Mouse (Mus musculus) lung, postnatal 36 days (tissue): Measurements from ENCODE around the gene Gbp4.
"Not testable (repeated sequence)": the region's sequence is repeated elsewhere in the genome, so short reads cannot be mapped to it uniquely, and the experiment has no call there.

Source experiments
- DNase-seq: peaks from one replicate; pipeline ENCODE4 v3.0.0; 2022; ENCODE audit warnings: mixed read lengths

Gene Gbp4

DNA sequence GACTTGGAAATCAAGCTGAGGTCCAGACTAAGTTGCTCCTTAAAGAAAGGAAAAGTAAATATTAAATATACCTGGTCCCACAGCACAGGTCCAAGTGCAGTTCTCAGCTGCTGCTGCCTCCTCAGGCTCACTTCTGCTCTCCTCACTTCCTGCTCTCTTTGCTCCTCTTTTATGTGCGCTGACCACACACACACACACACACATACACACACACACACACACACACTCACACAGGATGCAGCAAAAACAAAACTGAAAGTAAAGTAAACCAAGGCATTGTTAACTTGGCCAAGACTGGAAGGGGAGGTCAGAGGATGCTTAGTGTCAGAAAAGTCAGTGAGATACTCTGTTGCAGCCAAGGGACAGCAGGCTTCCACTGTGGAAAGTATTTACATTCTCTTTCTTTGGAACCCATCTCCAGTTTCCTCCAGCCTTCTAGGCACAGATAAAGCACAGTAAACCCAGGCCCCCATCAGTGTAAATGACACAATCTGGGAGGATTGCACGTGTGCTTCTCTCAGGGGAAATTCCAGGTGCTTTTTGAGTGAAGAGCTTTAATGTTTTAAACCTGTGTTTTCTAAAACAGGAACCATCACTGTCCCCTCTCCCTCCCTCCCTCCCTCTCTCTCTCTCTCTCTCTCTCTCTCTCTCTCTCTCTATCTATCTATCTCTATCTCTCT is at the start of gene Gbp4, which contains the start of the genes Gbp9 and Gbp8:
Gene Gbp4 (minus strand): TSS at position 178 of the 680 bp plus-strand sequence.
Gene Gbp9 (minus strand): TSS at position 131 of the 680 bp plus-strand sequence.
Gene Gbp8 (minus strand): TSS at position 132 of the 680 bp plus-strand sequence.
- DNase-seq = peak; percentile 68

DNA sequence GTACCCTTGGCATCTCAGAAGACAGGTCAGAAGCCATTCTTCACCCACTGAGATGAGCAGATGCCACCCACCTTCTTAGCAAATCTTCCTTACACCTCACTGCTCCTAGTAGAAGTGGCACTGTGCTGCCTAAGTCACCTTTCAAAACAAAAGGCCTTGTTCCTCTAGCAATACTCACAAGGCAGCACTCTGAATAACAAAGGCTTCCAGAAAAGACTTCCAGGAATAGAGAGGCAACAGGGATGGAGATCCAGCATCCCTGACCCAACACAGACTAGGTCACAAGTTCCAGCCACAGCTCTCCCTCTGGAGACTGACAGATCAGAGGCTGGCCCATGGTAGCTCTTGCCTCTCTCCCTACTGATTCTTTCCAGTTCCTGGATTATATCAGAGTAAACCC is 42.1 kb upstream of the Gbp4 start:
- no peak for DNase-seq

DNA sequence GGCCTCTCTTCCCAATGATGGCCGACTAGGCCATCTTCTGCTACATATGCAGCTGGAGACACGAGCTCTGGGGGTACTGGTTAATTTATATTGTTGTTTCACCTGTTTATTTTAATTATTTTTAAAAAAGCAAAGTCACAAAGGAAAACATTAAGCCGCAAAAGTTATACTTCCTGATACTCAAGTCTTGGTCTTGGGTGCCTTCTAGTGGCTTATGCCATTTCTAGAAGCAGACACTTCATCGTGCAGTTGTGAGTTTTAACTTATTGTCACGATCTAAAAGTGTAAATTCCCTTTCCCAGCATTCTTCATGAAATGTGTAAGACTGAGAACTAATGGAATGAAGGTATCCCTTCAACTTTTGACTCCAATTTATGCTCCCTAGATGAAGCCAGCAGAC is 17.2 kb upstream of the Gbp4 start:
- DNase-seq = peak; percentile 17

DNA sequence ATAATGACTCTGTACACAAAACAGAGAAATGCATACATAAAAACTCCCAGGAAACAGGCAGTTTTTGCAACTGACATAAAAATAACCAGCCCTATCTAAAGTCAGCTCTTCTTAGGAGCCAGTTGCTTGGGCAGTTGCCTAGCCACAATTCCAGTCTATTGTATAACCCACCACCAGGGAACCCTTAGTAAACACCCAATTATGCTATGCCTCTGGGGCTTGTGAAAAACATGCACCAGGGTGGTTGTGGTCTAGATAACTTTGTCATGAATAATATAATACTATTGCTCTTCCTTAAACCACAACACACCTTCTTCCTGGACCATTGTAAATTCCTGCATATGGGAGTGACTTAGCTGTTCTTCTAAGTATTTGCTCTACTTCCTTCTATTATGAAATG is 14.7 kb upstream of the Gbp4 start:
- no peak for DNase-seq

DNA sequence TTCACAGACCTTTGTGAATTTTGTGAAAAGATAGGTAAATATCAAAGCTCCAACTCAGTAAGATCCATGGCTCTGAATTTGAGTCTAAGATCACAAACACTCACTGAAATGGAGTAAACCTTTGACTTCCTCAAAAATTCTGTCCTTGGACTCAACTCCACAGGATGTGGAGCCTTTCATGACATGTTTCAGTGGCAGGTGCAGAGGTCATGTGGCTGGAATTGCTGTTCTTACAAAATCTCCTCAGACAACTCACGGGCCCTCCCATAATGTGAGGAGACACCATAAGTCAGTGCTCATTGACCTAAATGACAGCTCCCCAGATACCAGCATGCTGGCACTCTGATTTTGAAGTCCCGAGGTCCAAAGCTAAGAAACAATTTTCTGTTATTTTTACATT is 8.7 kb upstream of the Gbp4 start:
- DNase-seq = not testable (repeated sequence)

DNA sequence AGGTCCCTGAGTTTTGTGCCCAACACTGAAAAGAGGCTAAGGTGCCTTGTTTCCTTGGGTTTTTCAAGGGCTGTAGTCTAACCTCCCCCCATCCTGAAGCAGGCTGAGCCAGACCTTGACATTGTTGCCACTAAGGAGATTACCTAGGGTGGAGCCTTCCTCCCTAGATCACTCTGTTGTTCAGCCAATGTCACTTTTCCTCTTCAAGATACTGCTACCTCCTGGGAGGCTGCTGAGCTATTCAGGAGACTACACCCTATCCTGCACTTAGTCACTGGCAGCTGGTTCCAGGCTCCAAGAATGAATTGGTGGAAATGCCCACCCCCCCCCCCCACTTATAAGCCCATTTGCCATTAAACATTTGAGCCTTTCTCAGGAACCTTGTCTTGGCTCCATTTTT is 7.1 kb upstream of the Gbp4 start:
- DNase-seq = peak; percentile 54

DNA sequence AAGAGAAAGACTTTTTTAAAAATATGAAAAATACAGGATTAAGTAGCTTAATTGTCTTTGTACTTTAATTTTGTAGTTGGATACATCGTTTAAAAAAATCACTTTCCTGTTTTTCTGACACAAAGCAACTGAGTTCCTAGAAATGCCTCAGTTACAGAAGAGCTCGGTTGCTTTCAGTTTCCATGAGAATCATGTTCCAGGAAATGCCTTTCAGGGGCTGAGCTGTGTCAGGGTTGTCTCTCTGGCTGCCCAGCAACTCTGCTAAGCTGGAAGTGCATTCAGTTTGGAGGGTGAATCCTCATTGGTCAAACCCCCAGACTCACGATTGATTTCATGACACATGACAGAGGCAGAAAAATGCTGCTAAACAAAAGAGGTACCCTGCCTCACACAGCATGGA is 6.3 kb upstream of the Gbp4 start:
- DNase-seq = peak; percentile 58

DNA sequence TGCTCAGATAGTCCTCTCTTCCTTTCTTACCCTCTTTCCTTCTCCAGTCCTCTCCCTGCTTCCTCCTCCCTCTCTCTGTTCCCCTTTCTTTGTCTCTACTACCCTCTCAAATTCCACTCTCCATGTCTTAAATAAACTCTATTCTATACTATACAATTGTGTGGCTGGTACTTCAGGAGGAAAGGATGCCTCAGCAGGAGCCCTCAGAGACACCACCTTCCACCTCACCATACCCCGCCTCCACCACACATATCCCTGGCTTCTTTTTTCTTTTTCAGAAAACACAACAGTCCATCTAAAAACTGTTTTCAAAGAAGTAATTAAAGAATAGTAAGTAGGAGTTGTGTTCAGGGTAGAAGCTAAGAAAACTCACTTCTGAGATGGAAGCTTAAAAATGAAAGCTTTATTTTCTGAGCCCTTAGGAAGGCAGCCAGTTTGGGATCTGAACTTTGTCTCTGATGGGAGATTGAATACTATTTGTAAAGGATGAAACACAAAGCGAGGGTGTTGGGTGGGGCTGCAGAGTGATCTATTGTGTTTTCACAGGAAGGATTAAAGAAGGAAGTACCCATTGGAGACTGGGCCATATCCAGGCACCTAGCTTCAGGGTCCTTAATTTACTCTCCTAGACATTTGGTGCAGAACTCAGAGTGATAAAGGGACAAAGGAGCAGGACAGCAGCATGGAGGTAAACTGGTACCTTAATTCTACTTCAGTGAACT is 864 bp upstream of the Gbp4 start:
- not testable (repeated sequence) for DNase-seq

DNA sequence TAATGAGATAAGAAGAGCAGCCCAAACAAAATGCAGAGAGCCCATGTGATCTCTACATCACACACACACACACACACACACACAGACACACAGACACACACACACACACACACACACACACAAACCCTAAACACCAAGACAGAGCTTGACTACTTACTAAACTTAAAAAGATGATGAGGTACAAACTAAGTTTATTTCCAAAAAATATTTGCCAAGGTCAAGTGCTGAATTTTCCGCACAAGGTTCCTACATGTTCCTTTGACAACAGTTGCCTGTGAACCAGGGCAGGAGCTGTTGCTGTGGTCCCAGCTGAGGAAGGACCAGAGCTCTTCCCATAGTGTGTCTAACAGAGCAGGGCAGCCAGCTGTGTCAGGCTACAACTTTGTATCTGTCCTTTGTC is 480 bp downstream of the Gbp4 start:
- no peak for DNase-seq

DNA sequence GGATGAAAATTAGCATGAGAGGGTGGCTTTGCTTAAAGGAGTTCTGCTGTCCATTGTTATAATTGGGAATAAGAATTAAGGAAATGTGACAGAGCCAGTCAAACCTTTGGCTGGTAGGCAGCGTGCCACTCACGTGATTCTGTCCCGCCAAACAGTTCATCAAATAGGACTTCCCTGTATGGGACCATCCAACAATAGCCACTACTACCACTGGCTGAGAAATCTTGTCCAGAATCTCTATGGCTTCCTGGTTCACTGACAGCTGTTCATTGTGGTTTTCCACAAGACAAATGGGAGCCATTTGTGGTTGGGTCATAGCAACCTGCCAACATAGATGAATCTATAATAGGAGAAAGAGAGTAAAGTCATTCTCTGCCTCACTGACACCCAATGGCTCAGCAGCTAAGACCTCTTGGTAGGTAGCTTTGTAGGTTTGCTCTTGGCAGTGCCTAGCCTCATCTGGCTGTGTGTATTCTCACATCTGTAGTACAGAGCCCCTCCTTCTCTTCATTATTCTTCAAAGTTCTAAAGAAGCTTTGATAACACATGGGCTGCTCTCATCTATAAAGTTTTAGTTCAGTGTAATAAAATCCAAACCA is 2.6 kb downstream of the Gbp4 start:
- DNase-seq = peak; percentile 51

DNA sequence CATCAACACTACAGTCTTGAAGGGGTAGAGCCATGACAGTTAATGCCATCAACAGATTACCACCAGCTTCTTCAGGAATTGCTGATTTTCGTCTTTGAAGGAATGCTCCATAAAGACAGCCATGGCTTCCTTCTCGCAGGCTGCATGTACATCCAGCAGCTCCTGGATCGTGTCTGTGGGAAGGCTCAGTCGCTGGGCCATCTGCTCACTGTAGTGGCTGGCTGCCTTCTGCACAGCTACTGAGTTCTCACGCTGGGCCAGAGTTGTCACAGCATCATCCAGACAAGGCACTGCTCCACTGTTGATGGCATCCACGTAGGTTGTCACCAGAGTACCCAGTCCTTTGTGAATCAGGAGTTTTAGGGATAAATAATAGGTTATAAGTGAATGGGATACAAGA is 17.7 kb downstream of the Gbp4 start:
- DNase-seq = not testable (repeated sequence)

DNA sequence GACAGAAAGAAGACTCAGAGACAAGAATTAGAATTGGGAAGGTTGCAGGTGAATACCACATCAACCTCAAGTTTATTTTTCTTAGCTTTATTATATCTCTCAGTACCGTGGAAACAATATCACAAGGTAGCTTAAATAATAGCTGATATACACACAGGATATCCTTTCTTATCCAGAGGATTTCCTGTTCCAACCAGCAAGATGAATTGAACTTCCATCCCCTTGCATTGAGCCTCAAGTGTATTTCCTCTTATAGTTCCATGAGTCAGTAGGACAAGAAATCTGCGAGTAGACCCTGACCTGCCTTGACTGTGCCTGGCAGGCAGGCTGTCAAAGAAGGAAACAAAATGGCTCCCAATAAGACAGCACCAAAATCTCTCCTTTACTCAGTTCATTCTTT is 23.6 kb downstream of the Gbp4 start:
- peak; percentile 16 for DNase-seq

DNA sequence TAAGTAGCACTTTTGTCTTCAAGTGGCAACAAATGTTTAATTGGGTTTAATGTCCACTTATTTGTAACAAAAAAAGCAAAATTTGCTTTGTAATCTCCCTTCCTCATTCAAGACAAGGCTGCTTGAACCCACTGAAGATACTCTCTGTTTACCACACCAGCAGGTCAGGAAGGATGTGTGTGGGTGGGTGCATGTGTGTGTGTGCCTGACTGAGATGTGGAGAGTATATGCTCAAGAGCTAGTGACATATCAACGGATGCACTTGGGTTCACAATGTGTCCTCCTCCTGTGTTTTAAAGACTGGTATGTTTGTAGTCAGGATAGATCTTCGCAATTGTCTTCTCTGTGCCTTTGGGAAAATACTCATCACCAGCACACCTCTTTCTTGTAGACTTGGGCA is 24.7 kb downstream of the Gbp4 start:
- DNase-seq = peak; percentile 34

DNA sequence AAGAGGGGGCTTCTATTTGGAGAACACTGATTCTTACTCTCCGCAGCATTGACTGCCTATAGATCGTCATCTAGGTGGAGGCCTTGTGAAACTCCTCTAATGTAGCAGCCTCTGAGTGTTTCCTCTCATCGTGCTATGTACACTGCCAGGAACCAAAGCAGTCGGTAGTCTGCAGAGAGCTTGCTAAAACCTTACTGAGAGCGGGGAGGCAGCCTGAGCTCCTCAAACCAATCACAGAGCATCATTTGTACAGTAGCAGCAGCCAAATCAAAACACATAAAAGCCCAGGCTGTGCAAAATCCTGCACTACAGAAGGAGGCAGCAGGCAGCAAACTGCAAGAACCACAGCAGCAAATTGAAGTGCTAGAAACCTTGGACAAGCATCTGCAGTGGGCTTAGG is 25.7 kb downstream of the Gbp4 start:
- no peak for DNase-seq

DNA sequence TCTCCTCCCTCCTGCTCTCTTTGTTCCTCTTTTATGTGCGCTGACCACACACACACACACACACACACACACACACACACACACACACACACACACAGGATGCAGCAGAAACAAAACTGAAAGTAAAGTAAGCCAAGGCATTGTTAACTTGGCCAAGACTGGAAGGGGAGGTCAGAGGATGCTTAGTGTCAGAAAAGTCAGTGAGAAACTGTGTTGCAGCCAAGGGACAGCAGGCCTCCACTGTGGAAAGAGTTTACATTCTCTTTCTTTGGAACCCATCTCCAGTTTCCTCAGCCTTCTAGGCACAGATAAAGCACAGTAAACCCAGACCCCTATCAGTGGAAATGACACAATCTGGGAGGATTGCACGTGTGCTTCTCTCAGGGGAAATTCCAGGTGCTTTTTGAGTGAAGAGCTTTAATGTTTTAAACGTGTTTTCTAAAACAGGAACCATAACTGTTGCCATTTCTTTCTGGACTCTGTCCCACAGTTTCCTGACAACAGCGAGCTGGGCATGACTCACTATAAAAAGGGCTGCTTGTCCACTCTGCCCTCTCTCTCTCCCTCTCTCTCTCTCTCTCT is 29.0 kb downstream of the Gbp4 start:
- DNase-seq = peak; percentile 90

DNA sequence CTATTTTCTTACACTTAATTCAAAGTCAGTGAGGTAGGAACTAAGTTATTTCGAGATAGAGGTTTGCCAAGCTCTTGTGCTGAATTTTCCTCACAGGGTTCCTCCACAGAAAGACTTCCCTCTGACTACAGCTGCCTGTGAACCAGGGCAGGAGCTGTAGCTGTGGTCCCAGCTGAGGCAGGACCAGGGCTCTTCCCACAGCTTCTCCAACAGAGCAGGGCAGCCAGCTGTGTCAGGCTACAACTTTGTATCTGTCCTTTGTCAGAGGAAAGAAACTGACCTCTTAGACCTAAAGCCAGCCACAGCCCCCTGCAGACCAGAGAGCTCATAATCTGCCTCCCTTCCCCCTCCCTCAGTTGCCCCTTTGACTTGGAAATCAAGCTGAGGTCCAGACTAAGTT is 29.6 kb downstream of the Gbp4 start:
- DNase-seq = peak; percentile 12

DNA sequence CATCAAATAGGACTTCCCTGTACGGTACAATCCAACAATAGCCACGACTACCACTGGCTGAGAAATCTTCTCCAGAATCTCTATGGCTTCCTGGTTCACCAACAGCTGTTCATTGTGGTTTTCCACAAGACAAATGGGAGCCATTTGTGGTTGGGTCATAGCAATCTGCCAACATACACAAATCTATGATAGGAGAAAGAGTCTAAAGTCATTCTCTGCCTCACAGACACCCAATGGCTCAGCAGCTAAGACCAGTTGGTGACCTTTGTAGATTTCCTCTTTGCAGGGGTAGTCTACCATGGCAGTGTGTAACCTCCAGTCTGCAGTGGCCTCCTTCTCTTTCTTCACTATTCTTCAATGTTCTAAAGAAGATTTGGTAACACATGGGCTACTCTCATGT is 33.7 kb downstream of the Gbp4 start:
- DNase-seq = not testable (repeated sequence)

DNA sequence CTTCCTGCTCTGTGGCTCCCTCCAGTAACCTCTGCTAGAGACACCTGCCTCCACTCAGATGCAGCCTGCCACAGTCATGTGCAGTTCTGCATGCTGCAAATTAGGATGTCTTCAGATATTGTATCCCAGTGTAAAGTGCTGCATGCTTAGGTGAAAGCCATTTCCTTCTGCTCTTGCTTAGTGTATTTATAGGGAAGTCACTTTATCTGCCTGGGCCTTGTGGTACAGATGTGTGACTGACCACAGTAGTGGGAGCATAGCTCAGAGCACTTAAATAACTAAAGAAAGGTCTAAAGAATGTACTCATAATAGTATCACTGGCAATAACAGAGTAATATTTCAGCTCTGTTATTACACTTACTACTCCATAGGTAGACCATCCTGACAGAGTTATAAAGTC is 57.5 kb downstream of the Gbp4 start:
- DNase-seq = no peak

DNA sequence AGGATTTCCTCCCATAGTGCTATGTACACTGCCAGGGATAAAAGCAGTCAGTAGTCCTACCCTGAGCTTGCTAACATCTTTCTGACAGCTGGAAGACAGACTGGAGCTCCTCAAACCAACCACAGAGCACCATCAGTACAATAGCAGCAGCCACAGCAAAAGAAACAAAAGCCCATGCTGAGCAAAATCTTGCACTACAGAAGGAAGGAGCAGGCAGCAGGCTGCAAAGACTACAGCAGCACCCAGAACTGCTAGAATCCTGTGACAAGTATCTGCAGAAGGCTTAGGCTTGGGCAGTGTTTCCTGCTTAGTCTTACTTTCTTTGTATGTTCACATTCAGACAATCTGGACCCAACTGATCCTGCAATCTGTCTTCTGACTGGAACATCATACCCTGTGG is 71.0 kb downstream of the Gbp4 start:
- not testable (repeated sequence) for DNase-seq
